Mouse (Mus musculus): ENCODE measurements around the gene Samd1. TPM values are rescaled to one million over a fixed set of nuclear protein-coding genes. Genes with fewer than 3 reads are reported as not detected.
A peak's percentile ranks its signal among the peaks of the same experiment; 100 is the strongest.
"Not testable (repeated sequence)": the region's sequence is repeated elsewhere in the genome, so short reads cannot be mapped to it uniquely, and the experiment has no call there.

Samd1 gene
- polyA plus RNA-seq, 1 experiment from 2014 or later = 18.5 TPM

DNA sequence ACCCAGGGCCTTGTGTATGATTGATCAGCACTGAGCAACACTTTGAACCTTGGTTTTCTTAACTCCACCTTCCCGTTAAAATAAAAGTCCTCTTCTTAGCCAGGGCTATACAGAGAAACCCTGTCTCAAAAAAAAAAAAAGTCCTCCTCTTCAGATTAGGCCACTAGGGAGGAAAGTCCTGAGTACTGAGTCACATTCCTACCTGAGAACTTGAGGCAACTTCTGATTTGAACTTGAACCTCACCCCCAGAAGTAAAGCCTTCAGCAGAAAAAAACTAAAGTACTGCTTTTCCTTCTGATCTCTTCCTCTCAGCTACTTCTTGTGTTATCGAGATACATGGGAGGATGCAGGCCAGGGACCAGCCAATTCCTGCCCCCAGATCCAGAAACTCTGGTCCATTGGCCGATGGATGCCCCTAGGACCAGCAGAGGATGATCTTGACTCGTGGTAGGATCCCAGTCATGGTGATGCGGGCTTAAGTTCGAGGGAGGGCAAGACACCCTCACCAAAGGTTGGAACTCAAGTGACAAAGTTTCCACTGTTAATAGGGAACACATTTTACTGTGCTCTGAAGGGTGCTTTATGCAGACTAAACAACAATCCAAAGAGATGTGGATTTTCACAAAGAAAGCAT is 6.3 kb downstream of the Samd1 start:
- Histone ChIP-seq H3K9ac (ENCODE audit: low read depth, low read length) (peak overlapping the region; percentile 67), H3K4me3 (ENCODE audit: low read depth, low read length) (peak overlapping the region; percentile 57), H3K4me2 (ENCODE audit: low read depth, low read length) (peak overlapping the region; percentile 97), H3K4me1 (ENCODE audit: control insufficient read depth, insufficient read depth, low read length) (peaks cover 14% of the 10 kb centered on the region), H3K9me3 (ENCODE audit: control insufficient read depth, low read length) (no peaks in the 10 kb centered on the region), H3K27me3 (replicated peaks; ENCODE audit: control insufficient read depth, insufficient read depth, low read length) (no peaks in the 10 kb centered on the region), H3K27ac (replicated peaks; ENCODE audit: low read depth, low read length) (peak overlapping the region; percentile 91), H3K36me3 (ENCODE audit: control insufficient read depth, insufficient read depth, low read length) (peaks cover 37% of the 10 kb centered on the region)
- WGBS = 65% methylated on average over 6 of the region's 6 CpGs
- DNase-seq (ENCODE audit: low spot score) (no peak), ATAC-seq (ENCODE audit: low read depth) (no peak)

DNA sequence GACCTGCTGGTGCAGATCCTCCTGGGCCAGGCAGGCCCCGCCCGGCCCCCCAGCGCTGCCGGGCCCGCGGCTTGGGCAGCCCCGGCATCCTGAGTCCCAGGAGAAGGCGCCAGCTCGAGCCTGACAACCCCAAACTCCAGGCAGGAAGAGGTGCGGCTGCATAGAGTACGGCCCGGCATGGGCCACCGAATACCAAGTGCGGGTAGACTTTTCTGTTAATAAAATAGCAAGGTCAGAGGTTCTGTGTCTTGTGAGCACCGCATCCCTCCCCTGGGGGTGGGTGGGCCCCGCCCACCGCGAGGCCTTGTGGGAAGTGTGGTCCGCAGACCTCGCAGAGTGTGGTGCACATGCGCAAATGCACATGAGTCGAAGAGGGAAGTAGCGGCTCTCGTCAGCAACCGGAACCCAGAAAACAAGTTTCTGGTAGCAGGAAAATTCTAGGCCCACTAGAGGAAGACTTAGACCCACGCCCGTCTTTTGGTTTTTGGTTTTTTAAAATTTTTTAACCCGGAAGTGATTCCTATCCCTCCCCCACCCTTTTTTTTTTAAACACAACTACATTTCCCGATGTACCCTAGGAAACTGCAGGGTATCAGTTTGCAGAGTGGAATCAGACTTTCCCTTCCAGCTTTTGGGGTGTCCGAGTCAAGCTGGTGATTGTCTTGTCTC is 7.2 kb downstream of the Samd1 start:
- Histone ChIP-seq H3K36me3 (ENCODE audit: control insufficient read depth, insufficient read depth, low read length) (peaks cover 29% of the 10 kb centered on the region), H3K4me2 (ENCODE audit: low read depth, low read length) (peak overlapping the region; percentile 97), H3K4me1 (ENCODE audit: control insufficient read depth, insufficient read depth, low read length) (peaks cover 7% of the 10 kb centered on the region; the same call in 1 of the 2 replicates), H3K4me3 (ENCODE audit: low read depth, low read length) (peak overlapping the region; percentile 57), H3K27ac (replicated peaks; ENCODE audit: low read depth, low read length) (peak overlapping the region; percentile 91), H3K9me3 (ENCODE audit: control insufficient read depth, low read length) (no peaks in the 10 kb centered on the region), H3K27me3 (replicated peaks; ENCODE audit: control insufficient read depth, insufficient read depth, low read length) (no peaks in the 10 kb centered on the region), H3K9ac (ENCODE audit: low read depth, low read length) (peak overlapping the region; percentile 67)
- under 1% methylated on average over 29 of the region's 30 CpGs for WGBS
- DNase-seq (ENCODE audit: low spot score) = peak; percentile 97
- peak; percentile 88 for ATAC-seq (ENCODE audit: low read depth)

DNA sequence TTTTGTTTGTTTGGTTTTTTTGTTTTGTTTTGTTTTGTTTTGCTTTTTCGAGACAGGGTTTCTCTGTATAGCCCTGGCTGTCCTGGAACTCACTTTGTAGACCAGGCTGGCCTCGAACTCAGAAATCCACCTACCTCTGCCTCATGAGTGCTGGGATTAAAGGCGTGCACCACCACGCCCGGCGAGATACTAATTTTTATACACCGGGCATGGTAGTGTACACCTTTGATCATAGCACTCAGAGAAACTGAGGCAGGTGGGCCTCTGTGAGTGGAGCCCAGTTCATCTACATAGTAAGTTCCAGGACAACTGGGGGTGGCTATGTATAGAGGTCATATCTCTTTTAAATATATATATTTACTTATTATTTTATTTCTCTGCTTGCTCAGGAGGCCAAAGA is 8.0 kb downstream of the Samd1 start:
- not testable (repeated sequence) for DNase-seq (ENCODE audit: low spot score); H3K4me2 ChIP-seq (ENCODE audit: low read depth, low read length); H3K9ac ChIP-seq (ENCODE audit: low read depth, low read length); H3K27me3 ChIP-seq (replicated peaks; ENCODE audit: control insufficient read depth, insufficient read depth, low read length); ATAC-seq (ENCODE audit: low read depth); H3K9me3 ChIP-seq (ENCODE audit: control insufficient read depth, low read length); H3K4me3 ChIP-seq (ENCODE audit: low read depth, low read length); H3K4me1 ChIP-seq (ENCODE audit: control insufficient read depth, insufficient read depth, low read length)
- Histone ChIP-seq H3K27ac (replicated peaks; ENCODE audit: low read depth, low read length) (peak overlapping the region; percentile 91), H3K36me3 (ENCODE audit: control insufficient read depth, insufficient read depth, low read length) (peaks cover 21% of the 10 kb centered on the region)
- 93% methylated on average over 7 of the region's 7 CpGs for WGBS

DNA sequence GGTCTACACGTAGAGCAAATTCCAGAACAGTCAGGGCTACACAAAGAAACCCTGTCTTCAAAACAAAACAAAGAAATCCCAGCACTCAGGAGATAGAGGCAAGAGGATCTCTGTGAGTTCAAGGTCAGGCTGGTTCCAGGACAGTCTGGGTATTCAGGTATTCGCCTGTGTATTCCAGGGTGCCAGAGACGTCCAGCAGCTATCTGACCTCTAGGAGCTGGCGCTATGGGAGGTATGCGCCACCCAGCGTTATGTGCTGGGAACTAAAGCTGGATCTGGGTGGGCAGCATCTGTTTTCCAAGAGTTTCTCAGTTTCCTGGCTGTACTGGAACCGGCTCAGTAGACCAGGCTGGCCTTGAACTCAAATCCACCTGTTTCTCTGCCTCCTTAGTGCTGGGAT is 10.9 kb downstream of the Samd1 start:
- Histone ChIP-seq H3K9me3 (ENCODE audit: control insufficient read depth, low read length) (no peaks in the 10 kb centered on the region), H3K4me3 (ENCODE audit: low read depth, low read length) (no peak overlapping the region), H3K9ac (ENCODE audit: low read depth, low read length) (no peak overlapping the region), H3K27me3 (replicated peaks; ENCODE audit: control insufficient read depth, insufficient read depth, low read length) (peaks cover 35% of the 10 kb centered on the region), H3K36me3 (ENCODE audit: control insufficient read depth, insufficient read depth, low read length) (no peaks in the 10 kb centered on the region), H3K27ac (replicated peaks; ENCODE audit: low read depth, low read length) (no peak overlapping the region), H3K4me1 (ENCODE audit: control insufficient read depth, insufficient read depth, low read length) (peaks cover 19% of the 10 kb centered on the region), H3K4me2 (ENCODE audit: low read depth, low read length) (no peak overlapping the region)
- 21% methylated on average over 7 of the region's 7 CpGs for WGBS
- DNase-seq (ENCODE audit: low spot score) = no peak
- no peak for ATAC-seq (ENCODE audit: low read depth)

DNA sequence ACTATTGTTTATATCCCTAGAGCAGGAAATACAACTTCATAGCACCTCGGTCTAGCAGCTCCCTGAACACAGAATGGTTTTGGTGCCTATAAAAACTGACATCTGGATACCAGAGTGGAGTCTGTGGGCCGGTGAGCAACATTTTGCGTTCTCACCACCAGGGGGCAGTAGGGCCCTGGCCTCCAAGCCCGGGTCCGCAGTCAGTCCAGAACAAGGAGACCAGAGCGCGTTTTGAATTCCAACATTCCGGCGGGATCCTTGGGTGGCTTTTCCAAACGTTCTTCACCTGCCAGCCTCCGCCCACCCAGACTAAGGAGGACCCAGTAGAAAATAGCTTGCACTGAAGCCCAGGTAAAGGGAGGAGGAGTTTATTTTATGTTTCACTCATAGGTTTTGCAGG is 12.4 kb downstream of the Samd1 start:
- under 1% methylated on average over 11 of the region's 11 CpGs for WGBS
- Histone ChIP-seq H3K27ac (replicated peaks; ENCODE audit: low read depth, low read length) (no peak overlapping the region), H3K27me3 (replicated peaks; ENCODE audit: control insufficient read depth, insufficient read depth, low read length) (peaks cover 43% of the 10 kb centered on the region), H3K9me3 (ENCODE audit: control insufficient read depth, low read length) (no peaks in the 10 kb centered on the region), H3K4me2 (ENCODE audit: low read depth, low read length) (0 out of 2 replicates have a peak overlapping the region, but pooled peaks have one; percentile 19), H3K36me3 (ENCODE audit: control insufficient read depth, insufficient read depth, low read length) (no peaks in the 10 kb centered on the region), H3K9ac (ENCODE audit: low read depth, low read length) (no peak overlapping the region), H3K4me3 (ENCODE audit: low read depth, low read length) (peak overlapping the region; percentile 54; the same call in 1 of the 2 replicates), H3K4me1 (ENCODE audit: control insufficient read depth, insufficient read depth, low read length) (peaks cover 19% of the 10 kb centered on the region)
- DNase-seq (ENCODE audit: low spot score) (peak; percentile 82), ATAC-seq (ENCODE audit: low read depth) (peak; percentile 50; the same call in 1 of the 2 replicates)

DNA sequence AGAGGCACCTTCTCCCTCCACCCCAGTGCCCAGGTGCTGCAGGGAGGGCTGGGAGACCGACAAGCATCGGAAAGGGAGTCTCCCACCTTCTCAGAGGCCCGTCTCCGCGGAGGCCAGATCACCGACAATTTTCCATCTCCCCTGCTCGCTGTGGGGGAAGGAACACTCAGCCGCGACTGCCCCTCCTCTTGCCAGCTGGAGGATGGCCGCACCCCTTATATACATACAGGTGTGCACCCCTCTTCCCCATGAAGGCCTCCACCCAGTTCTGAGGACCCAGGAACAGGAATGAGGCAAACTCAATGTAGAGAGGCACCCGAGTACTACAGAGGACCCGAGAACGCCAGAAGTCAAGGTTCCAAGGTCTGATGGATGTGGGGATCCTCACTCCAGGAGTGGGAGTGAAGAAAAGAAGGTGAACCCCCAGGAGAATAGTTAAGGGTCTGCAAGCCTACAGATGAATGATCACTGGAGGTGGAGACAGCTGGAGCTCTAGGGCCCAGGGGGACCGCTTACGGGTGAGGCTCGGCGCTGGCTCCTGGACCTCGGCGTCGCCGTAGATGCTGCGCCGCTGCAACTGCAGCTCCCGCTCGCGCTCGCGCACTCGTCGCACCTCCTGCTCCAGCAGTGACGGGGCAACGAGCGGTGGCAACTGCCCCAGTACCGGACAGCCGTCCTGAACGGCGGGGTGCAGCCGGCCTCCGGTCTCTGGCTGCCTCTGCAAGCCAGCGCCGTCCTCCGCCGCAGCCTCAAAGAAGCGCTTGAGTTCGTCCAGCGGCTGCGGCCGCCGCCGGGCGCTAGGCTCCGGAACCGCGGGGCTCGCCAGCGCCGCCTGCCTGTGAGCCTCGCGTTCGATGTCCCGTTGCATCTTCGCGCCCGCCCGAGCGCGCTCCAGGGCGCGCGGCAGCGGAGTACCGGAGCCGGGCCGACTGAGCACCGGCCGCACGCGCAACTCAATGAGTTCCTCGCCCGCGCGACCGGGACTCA is 13.4 kb downstream of the Samd1 start:
- 5% methylated on average over 25 of the region's 83 CpGs for WGBS
- peaks cover 43% of the 10 kb centered on the region for H3K27me3 ChIP-seq (replicated peaks; ENCODE audit: control insufficient read depth, insufficient read depth, low read length)
- H3K4me2 ChIP-seq (ENCODE audit: low read depth, low read length) = peak overlapping the region; percentile 98
- no peaks in the 10 kb centered on the region for H3K9me3 ChIP-seq (ENCODE audit: control insufficient read depth, low read length)
- peak overlapping the region; percentile 57 for H3K9ac ChIP-seq (ENCODE audit: low read depth, low read length)
- H3K27ac ChIP-seq (replicated peaks; ENCODE audit: low read depth, low read length) = no peak overlapping the region
- DNase-seq (ENCODE audit: low spot score) = peak; percentile 69
- peak; percentile 51; the same call in 1 of the 2 replicates for ATAC-seq (ENCODE audit: low read depth)
- no peaks in the 10 kb centered on the region for H3K36me3 ChIP-seq (ENCODE audit: control insufficient read depth, insufficient read depth, low read length)
- peaks cover 15% of the 10 kb centered on the region for H3K4me1 ChIP-seq (ENCODE audit: control insufficient read depth, insufficient read depth, low read length)
- H3K4me3 ChIP-seq (ENCODE audit: low read depth, low read length) = peak overlapping the region; percentile 54

DNA sequence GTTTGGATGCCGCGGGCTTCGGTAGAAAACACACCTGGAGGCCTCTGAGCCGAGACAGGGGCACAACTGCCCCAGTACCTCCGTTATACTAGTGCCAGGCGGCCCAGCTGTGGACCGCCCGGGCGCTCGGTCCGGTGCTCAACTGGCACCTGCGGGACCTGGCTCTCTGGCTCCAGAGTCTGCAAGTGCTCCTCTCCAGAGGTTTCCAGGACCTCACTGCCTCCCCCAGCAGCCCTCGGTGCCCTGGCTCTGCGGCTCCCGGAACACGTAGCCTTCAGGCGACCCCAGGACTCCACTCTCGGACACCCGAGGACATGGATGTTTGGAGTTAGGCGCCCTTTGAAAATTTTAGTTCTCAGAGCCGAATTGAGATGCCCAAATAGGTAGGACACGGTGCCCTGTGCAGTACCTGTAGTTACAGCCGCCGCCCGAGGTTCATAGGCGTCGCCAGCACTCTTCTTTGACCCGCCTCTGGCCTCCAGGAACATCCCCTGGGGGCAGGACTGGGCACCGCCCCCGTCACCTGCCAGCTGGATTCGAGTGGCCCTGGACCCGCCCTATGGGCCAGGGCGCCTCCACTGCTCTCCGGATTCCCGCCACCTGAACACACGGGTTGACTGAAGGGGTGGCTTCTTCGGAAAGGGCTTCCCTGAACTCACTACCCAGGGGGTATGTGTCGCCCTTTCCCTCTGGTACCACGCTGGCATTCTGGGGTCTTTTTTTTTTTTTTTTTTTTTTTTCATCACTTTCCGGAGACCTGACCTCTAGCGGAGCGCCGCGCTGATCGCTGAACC is 14.4 kb downstream of the Samd1 start, which contains the start of gene 2210011C24Rik:
2210011C24Rik (minus strand) TSS at position 467 of the 794 bp plus-strand sequence.
- ATAC-seq (ENCODE audit: low read depth) (no peak), DNase-seq (ENCODE audit: low spot score) (no peak)
- Histone ChIP-seq H3K9me3 (ENCODE audit: control insufficient read depth, low read length) (no peaks in the 10 kb centered on the region), H3K9ac (ENCODE audit: low read depth, low read length) (peak within 1 kb of the TSS; percentile 57), H3K4me2 (ENCODE audit: low read depth, low read length) (peak within 1 kb of the TSS; percentile 98), H3K27ac (replicated peaks; ENCODE audit: low read depth, low read length) (no peak within 1 kb of the TSS), H3K4me3 (ENCODE audit: low read depth, low read length) (peak within 1 kb of the TSS; percentile 54), H3K4me1 (ENCODE audit: control insufficient read depth, insufficient read depth, low read length) (peaks cover 15% of the 10 kb centered on the region), H3K36me3 (ENCODE audit: control insufficient read depth, insufficient read depth, low read length) (no peaks in the 10 kb centered on the region), H3K27me3 (replicated peaks; ENCODE audit: control insufficient read depth, insufficient read depth, low read length) (peaks cover 43% of the 10 kb centered on the region)
- 1% methylated on average over 34 of the region's 45 CpGs for WGBS
